Mouse (Mus musculus): Measurements from ENCODE around the gene Ammecr1. TPM values are rescaled to one million over a fixed set of nuclear protein-coding genes. Genes with fewer than 3 reads are reported as not detected.

The Ammecr1 gene
- polyA plus RNA-seq, 1 experiment: not detected

- TF ChIP-seq CTCF (IDR thresholded peaks at IDR 0.05; ENCODE audit: insufficient read depth, low read depth, low read length): no peak
- no peak for TF ChIP-seq POLR2A (IDR thresholded peaks at IDR 0.05; ENCODE audit: insufficient read depth, low read depth, low read length)
- Histone ChIP-seq H3K27ac (ENCODE audit: insufficient read depth, low read depth, low read length) (no peak overlapping the region), H3K4me3 (ENCODE audit: insufficient read depth, low read depth, low read length) (no peak overlapping the region), H3K4me1 (ENCODE audit: control insufficient read depth, insufficient read depth, low read length) (no peaks in the 10 kb centered on the region)
- WGBS: 66% methylated on average over 4 of the region's 4 CpGs
Observed at GRCm38 (mm10) chrX:142959674-142960307, 6.7 kb downstream of the Ammecr1 start.

GRCm38 (mm10) chrX:142928430-142928829, 38.1 kb downstream of the Ammecr1 start:
- Histone ChIP-seq H3K27ac (ENCODE audit: insufficient read depth, low read depth, low read length) (no peak overlapping the region), H3K4me1 (ENCODE audit: control insufficient read depth, insufficient read depth, low read length) (no peaks in the 10 kb centered on the region), H3K4me3 (ENCODE audit: insufficient read depth, low read depth, low read length) (no peak overlapping the region)
- TF ChIP-seq CTCF (IDR thresholded peaks at IDR 0.05; ENCODE audit: insufficient read depth, low read depth, low read length): no peak
- no peak for TF ChIP-seq POLR2A (IDR thresholded peaks at IDR 0.05; ENCODE audit: insufficient read depth, low read depth, low read length)
- 79% methylated on average over 4 of the region's 4 CpGs for WGBS

GRCm38 (mm10) chrX:142917394-142917793, 49.1 kb downstream of the Ammecr1 start:
- Histone ChIP-seq H3K27ac (ENCODE audit: insufficient read depth, low read depth, low read length) (no peak overlapping the region), H3K4me1 (ENCODE audit: control insufficient read depth, insufficient read depth, low read length) (no peaks in the 10 kb centered on the region), H3K4me3 (ENCODE audit: insufficient read depth, low read depth, low read length) (no peak overlapping the region)
- TF ChIP-seq POLR2A (IDR thresholded peaks at IDR 0.05; ENCODE audit: insufficient read depth, low read depth, low read length) (no peak), CTCF (IDR thresholded peaks at IDR 0.05; ENCODE audit: insufficient read depth, low read depth, low read length) (no peak)
- 73% methylated on average over 3 of the region's 3 CpGs for WGBS

- TF ChIP-seq CTCF (IDR thresholded peaks at IDR 0.05; ENCODE audit: insufficient read depth, low read depth, low read length): no peak
- TF ChIP-seq POLR2A (IDR thresholded peaks at IDR 0.05; ENCODE audit: insufficient read depth, low read depth, low read length): no peak
- WGBS: 73% methylated on average over 4 of the region's 4 CpGs
- Histone ChIP-seq H3K4me3 (ENCODE audit: insufficient read depth, low read depth, low read length) (no peak overlapping the region), H3K4me1 (ENCODE audit: control insufficient read depth, insufficient read depth, low read length) (no peaks in the 10 kb centered on the region), H3K27ac (ENCODE audit: insufficient read depth, low read depth, low read length) (no peak overlapping the region)
Observed at GRCm38 (mm10) chrX:142916719-142917118, 49.8 kb downstream of the Ammecr1 start.

- TF ChIP-seq CTCF (IDR thresholded peaks at IDR 0.05; ENCODE audit: insufficient read depth, low read depth, low read length) (no peak), POLR2A (IDR thresholded peaks at IDR 0.05; ENCODE audit: insufficient read depth, low read depth, low read length) (no peak)
Observed at GRCm38 (mm10) chrX:142914208-142914607, 52.3 kb downstream of the Ammecr1 start.

GRCm38 (mm10) chrX:142903854-142904253, 62.7 kb downstream of the Ammecr1 start:
- no peak overlapping the region for H3K27ac ChIP-seq (ENCODE audit: insufficient read depth, low read depth, low read length)
- WGBS: 79% methylated on average over 8 of the region's 8 CpGs
- TF ChIP-seq CTCF (IDR thresholded peaks at IDR 0.05; ENCODE audit: insufficient read depth, low read depth, low read length) (no peak), POLR2A (IDR thresholded peaks at IDR 0.05; ENCODE audit: insufficient read depth, low read depth, low read length) (no peak)
- H3K4me1 ChIP-seq (ENCODE audit: control insufficient read depth, insufficient read depth, low read length): no peaks in the 10 kb centered on the region
- H3K4me3 ChIP-seq (ENCODE audit: insufficient read depth, low read depth, low read length): no peak overlapping the region

More at GRCm38 (mm10) chrX:142914208-142914607, 52.3 kb downstream of the Ammecr1 start:
- Histone ChIP-seq H3K27ac (ENCODE audit: insufficient read depth, low read depth, low read length) (no peak overlapping the region), H3K4me1 (ENCODE audit: control insufficient read depth, insufficient read depth, low read length) (no peaks in the 10 kb centered on the region), H3K4me3 (ENCODE audit: insufficient read depth, low read depth, low read length) (no peak overlapping the region)

GRCm38 (mm10) chrX:142902599-142902998, 63.9 kb downstream of the Ammecr1 start:
- WGBS: 52% methylated on average over 2 of the region's 2 CpGs
- TF ChIP-seq POLR2A (IDR thresholded peaks at IDR 0.05; ENCODE audit: insufficient read depth, low read depth, low read length) (no peak), CTCF (IDR thresholded peaks at IDR 0.05; ENCODE audit: insufficient read depth, low read depth, low read length) (no peak)
- H3K4me1 ChIP-seq (ENCODE audit: control insufficient read depth, insufficient read depth, low read length): no peaks in the 10 kb centered on the region
- no peak overlapping the region for H3K27ac ChIP-seq (ENCODE audit: insufficient read depth, low read depth, low read length)
- no peak overlapping the region for H3K4me3 ChIP-seq (ENCODE audit: insufficient read depth, low read depth, low read length)

GRCm38 (mm10) chrX:142901915-142902314, 64.6 kb downstream of the Ammecr1 start:
- Histone ChIP-seq H3K4me3 (ENCODE audit: insufficient read depth, low read depth, low read length) (no peak overlapping the region), H3K27ac (ENCODE audit: insufficient read depth, low read depth, low read length) (no peak overlapping the region), H3K4me1 (ENCODE audit: control insufficient read depth, insufficient read depth, low read length) (no peaks in the 10 kb centered on the region)
- WGBS: 91% methylated on average over 4 of the region's 4 CpGs
- TF ChIP-seq CTCF (IDR thresholded peaks at IDR 0.05; ENCODE audit: insufficient read depth, low read depth, low read length) (no peak), POLR2A (IDR thresholded peaks at IDR 0.05; ENCODE audit: insufficient read depth, low read depth, low read length) (no peak)

GRCm38 (mm10) chrX:142898295-142898887, 68.1 kb downstream of the Ammecr1 start:
- Histone ChIP-seq H3K27ac (ENCODE audit: insufficient read depth, low read depth, low read length) (no peak overlapping the region), H3K4me3 (ENCODE audit: insufficient read depth, low read depth, low read length) (no peak overlapping the region), H3K4me1 (ENCODE audit: control insufficient read depth, insufficient read depth, low read length) (no peaks in the 10 kb centered on the region)
- 87% methylated on average over 9 of the region's 9 CpGs for WGBS
- TF ChIP-seq POLR2A (IDR thresholded peaks at IDR 0.05; ENCODE audit: insufficient read depth, low read depth, low read length) (no peak), CTCF (IDR thresholded peaks at IDR 0.05; ENCODE audit: insufficient read depth, low read depth, low read length) (no peak)
